In genomic region chr10:60817868-60818267, GRCm38 (mm10) we compare ENCODE assay signal across 20 mouse cellular contexts. TPM values are rescaled to one million over a fixed set of nuclear protein-coding genes. Genes with fewer than 3 reads are reported as not detected.
A peak's percentile ranks its signal among the peaks of the same experiment; 100 is the strongest.
DNase-seq lines count a peak whose midpoint lies in the region; ATAC-seq and TF ChIP-seq lines count a peak whose summit lies in the region.
"Had no signal": no experiment of that assay in that cellular context is flagged by ENCODE, and none has a peak within 500 bp of the region (broad histone marks: within the 10 kb centered on the region; RNA-seq: fewer than 3 reads in every experiment).

No protein-coding gene starts in this region.

- no peak for TF ChIP-seq POLR2A in cortical plate, adult 2 months (IDR thresholded peaks at IDR 0.05; ENCODE audit: extremely low read depth, insufficient read depth, low read length)

- TF ChIP-seq EP300 in heart, postnatal 0 days (IDR thresholded peaks at IDR 0.05; ENCODE audit: low read depth) = no peak
- no peak for TF ChIP-seq EP300 in stomach, postnatal 0 days (optimal IDR thresholded peaks at IDR 0.05)

- TF ChIP-seq CTCF in forebrain, postnatal 0 days (IDR thresholded peaks at IDR 0.05; ENCODE audit: low read depth) = no peak
- TF ChIP-seq CTCF in heart, postnatal 0 days (IDR thresholded peaks at IDR 0.05; ENCODE audit: low read depth) = no peak
- no peak for TF ChIP-seq CTCF in cortical plate, adult 2 months (IDR thresholded peaks at IDR 0.05; ENCODE audit: extremely low read depth, insufficient read depth, low read length)
- no peak for TF ChIP-seq CTCF in stomach, postnatal 0 days (IDR thresholded peaks at IDR 0.05; ENCODE audit: low read depth)

- H3K4me1 ChIP-seq in forebrain, embryonic 12.5 days = peaks cover 63% of the 10 kb centered on the region
- peaks cover 7% of the 10 kb centered on the region; the same call in 1 of the 2 replicates for H3K4me1 ChIP-seq in forebrain, postnatal 0 days (ENCODE audit: insufficient read depth)
- H3K4me1 ChIP-seq in heart, postnatal 0 days (ENCODE audit: control insufficient read depth, insufficient read depth) = peaks cover 88% of the 10 kb centered on the region
- H3K4me1 ChIP-seq in cortical plate, adult 2 months (ENCODE audit: control insufficient read depth, insufficient read depth, low read length) = no peaks in the 10 kb centered on the region
- peaks cover 68% of the 10 kb centered on the region for H3K4me1 ChIP-seq in embryonic facial prominence, embryonic 13.5 days
- peaks cover 4% of the 10 kb centered on the region; the same call in 1 of the 2 replicates for H3K4me1 ChIP-seq in stomach, postnatal 0 days (replicated peaks; ENCODE audit: control insufficient read depth, insufficient read depth)

- DNase-seq in forebrain, postnatal 0 days = no peak
- no peak for DNase-seq in heart, postnatal 0 days (ENCODE audit: low spot score)
- no peak for DNase-seq in heart, adult 9 months (ENCODE audit: low spot score in 2 of 2)
- no peak for DNase-seq in adrenal gland, postnatal 25 days
- DNase-seq in stomach, postnatal 0 days (ENCODE audit: low spot score) = no peak
- DNase-seq: adrenal gland, postnatal 36 days; gastrocnemius, adult 2 months; kidney, postnatal 14 days; layer of hippocampus, adult 9-11 months; lung, adult 2 months; thymus, postnatal 4 days had no signal

- H3K4me2 ChIP-seq in forebrain, embryonic 12.5 days = no peak overlapping the region
- H3K4me2 ChIP-seq in forebrain, postnatal 0 days (ENCODE audit: low read depth) = no peak overlapping the region
- H3K4me2 ChIP-seq in heart, postnatal 0 days (ENCODE audit: low read depth, low read length) = no peak overlapping the region
- H3K4me2 ChIP-seq in embryonic facial prominence, embryonic 13.5 days = no peak overlapping the region
- H3K4me2 ChIP-seq in stomach, postnatal 0 days (replicated peaks; ENCODE audit: low read depth) = no peak overlapping the region
- H3K4me2 ChIP-seq: forebrain, embryonic 15.5 days; midbrain, embryonic 13.5 days had no signal

- no peaks in the 10 kb centered on the region for H3K9me3 ChIP-seq in forebrain, embryonic 12.5 days
- no peaks in the 10 kb centered on the region for H3K9me3 ChIP-seq in forebrain, postnatal 0 days (ENCODE audit: low read length)
- no peaks in the 10 kb centered on the region for H3K9me3 ChIP-seq in heart, postnatal 0 days (replicated peaks; ENCODE audit: control insufficient read depth, low read length)
- no peaks in the 10 kb centered on the region for H3K9me3 ChIP-seq in embryonic facial prominence, embryonic 13.5 days
- H3K9me3 ChIP-seq in stomach, postnatal 0 days (ENCODE audit: control insufficient read depth, low read length) = no peaks in the 10 kb centered on the region
- H3K9me3 ChIP-seq: forebrain, embryonic 15.5 days; midbrain, embryonic 13.5 days had no signal

- H3K36me3 ChIP-seq in forebrain, embryonic 12.5 days (replicated peaks) = no peaks in the 10 kb centered on the region
- no peaks in the 10 kb centered on the region for H3K36me3 ChIP-seq in forebrain, postnatal 0 days (ENCODE audit: insufficient read depth)
- no peaks in the 10 kb centered on the region for H3K36me3 ChIP-seq in heart, postnatal 0 days (replicated peaks; ENCODE audit: control insufficient read depth, insufficient read depth, low read length)
- H3K36me3 ChIP-seq in embryonic facial prominence, embryonic 13.5 days = no peaks in the 10 kb centered on the region
- H3K36me3 ChIP-seq in stomach, postnatal 0 days (ENCODE audit: control insufficient read depth, insufficient read depth, low read length) = no peaks in the 10 kb centered on the region
- H3K36me3 ChIP-seq: forebrain, embryonic 15.5 days; midbrain, embryonic 13.5 days had no signal

- ATAC-seq in forebrain, embryonic 12.5 days (ENCODE audit: low FRiP score) = no peak
- no peak for ATAC-seq in forebrain, postnatal 0 days
- ATAC-seq in heart, postnatal 0 days (ENCODE audit: insufficient read depth, low read depth) = no peak
- ATAC-seq in embryonic facial prominence, embryonic 13.5 days (ENCODE audit: insufficient number of reproducible peaks, insufficient read depth, low FRiP score, low TSS enrichment, low read depth) = no peak
- no peak for ATAC-seq in stomach, postnatal 0 days (ENCODE audit: low FRiP score, low TSS enrichment)
- ATAC-seq: intestine, postnatal 0 days; midbrain, embryonic 13.5 days had no signal

- H3K27ac ChIP-seq in forebrain, embryonic 12.5 days = 0 out of 2 replicates have a peak overlapping the region, but pooled peaks have one; percentile 10
- H3K27ac ChIP-seq in forebrain, postnatal 0 days (ENCODE audit: low read depth, low read length) = no peak overlapping the region
- peak overlapping the region; percentile 92 for H3K27ac ChIP-seq in heart, postnatal 0 days (ENCODE audit: low read depth)
- H3K27ac ChIP-seq in cortical plate, adult 2 months (ENCODE audit: insufficient read depth, low read length) = peak overlapping the region; percentile 81; the same call in 1 of the 2 replicates
- H3K27ac ChIP-seq in embryonic facial prominence, embryonic 13.5 days = peak overlapping the region; percentile 49
- H3K27ac ChIP-seq in stomach, postnatal 0 days (replicated peaks) = no peak overlapping the region
- H3K27ac ChIP-seq: midbrain, embryonic 13.5 days had no signal

- H3K27me3 ChIP-seq in forebrain, embryonic 12.5 days = peaks cover 16% of the 10 kb centered on the region
- no peaks in the 10 kb centered on the region for H3K27me3 ChIP-seq in forebrain, postnatal 0 days (ENCODE audit: insufficient read depth, low read length)
- no peaks in the 10 kb centered on the region for H3K27me3 ChIP-seq in heart, postnatal 0 days (ENCODE audit: control insufficient read depth, insufficient read depth, low read length)
- no peaks in the 10 kb centered on the region for H3K27me3 ChIP-seq in embryonic facial prominence, embryonic 13.5 days
- H3K27me3 ChIP-seq in stomach, postnatal 0 days (ENCODE audit: control insufficient read depth, insufficient read depth, low read length) = no peaks in the 10 kb centered on the region
- H3K27me3 ChIP-seq: forebrain, embryonic 15.5 days had no signal

- H3K9ac ChIP-seq in forebrain, embryonic 12.5 days = no peak overlapping the region
- H3K9ac ChIP-seq in forebrain, postnatal 0 days = no peak overlapping the region
- H3K9ac ChIP-seq in heart, postnatal 0 days (replicated peaks; ENCODE audit: low read depth, low read length) = no peak overlapping the region
- H3K9ac ChIP-seq in embryonic facial prominence, embryonic 13.5 days = no peak overlapping the region
- no peak overlapping the region for H3K9ac ChIP-seq in stomach, postnatal 0 days (ENCODE audit: low read length)
- H3K9ac ChIP-seq: forebrain, embryonic 15.5 days; midbrain, embryonic 13.5 days had no signal

- 90% methylated on average over 6 of the region's 6 CpGs for WGBS in forebrain, embryonic 12.5 days
- WGBS in forebrain, postnatal 0 days = 89% methylated on average over 6 of the region's 6 CpGs
- WGBS in heart, postnatal 0 days = 85% methylated on average over 6 of the region's 6 CpGs
- WGBS in embryonic facial prominence, embryonic 13.5 days = 88% methylated on average over 6 of the region's 6 CpGs
- 94% methylated on average over 6 of the region's 6 CpGs for WGBS in stomach, postnatal 0 days

- no peak overlapping the region for H3K4me3 ChIP-seq in forebrain, embryonic 12.5 days (replicated peaks)
- no peak overlapping the region for H3K4me3 ChIP-seq in forebrain, postnatal 0 days (ENCODE audit: low read depth, low read length)
- H3K4me3 ChIP-seq in heart, postnatal 0 days (ENCODE audit: low read depth, low read length) = no peak overlapping the region
- no peak overlapping the region for H3K4me3 ChIP-seq in cortical plate, adult 2 months (ENCODE audit: insufficient read depth, low read length)
- H3K4me3 ChIP-seq in embryonic facial prominence, embryonic 13.5 days = no peak overlapping the region
- no peak overlapping the region for H3K4me3 ChIP-seq in stomach, postnatal 0 days (ENCODE audit: low read depth, low read length)
- H3K4me3 ChIP-seq: forebrain, embryonic 15.5 days; gastrocnemius, adult 2 months; midbrain, embryonic 13.5 days had no signal

RNA-seq across cellular contexts. Expression of gene Unc5b, which starts 13.5 kb away (rescaled TPM):
- polyA plus RNA-seq in forebrain, embryonic 12.5 days (2016; fragmentation: Nextera tagmentation; extraction: Ambion mirVana) = 3.6 and 4.7 TPM in 2 replicates
- total RNA-seq in forebrain, postnatal 0 days (2014; rRNA removed) = 8.5 and 15.9 TPM in 2 replicates
- polyA plus RNA-seq in forebrain, postnatal 0 days (2015; fragmentation: Nextera tagmentation; extraction: Ambion mirVana) = 1.1 and 1.6 TPM in 2 replicates
- total RNA-seq in heart, postnatal 0 days (2014; rRNA removed; ENCODE audit: low replicate concordance) = 50.5 and 63.2 TPM in 2 replicates
- 4.9 and 5.0 TPM in 2 replicates for polyA plus RNA-seq in heart, postnatal 0 days (2015; fragmentation: Nextera tagmentation; extraction: Ambion mirVana)
- 9.2 and 9.8 TPM in 2 replicates for polyA plus RNA-seq in cortical plate, adult 2 months (2012; rRNA removed)
- polyA plus RNA-seq in embryonic facial prominence, embryonic 13.5 days (2015; fragmentation: Nextera tagmentation; extraction: Ambion mirVana) = 6.0 and 6.1 TPM in 2 replicates
- 5.5 and 8.0 TPM in 2 replicates for total RNA-seq in adrenal gland, postnatal 25 days (2021)
- 3.8 and 4.1 TPM in 2 replicates for polyA plus RNA-seq in stomach, postnatal 0 days (2015; fragmentation: Nextera tagmentation; extraction: Ambion mirVana)
- total RNA-seq: granulocyte monocyte progenitor cell, adult 5-6 weeks; megakaryocyte progenitor cell, adult 5-6 weeks; neutrophil, adult 5-6 weeks had no signal

Comparison
In these comparisons a context has a peak if more than half of its experiments do, and no peak if none do; other contexts are left out.
1. H3K27ac ChIP-seq: peak in forebrain, embryonic 12.5 days (single experiment), heart, postnatal 0 days (single experiment), cortical plate, adult 2 months (single experiment) and embryonic facial prominence, embryonic 13.5 days (single experiment); none in forebrain, postnatal 0 days (single experiment) and stomach, postnatal 0 days (single experiment).